Mouse (Mus musculus) olfactory bulb, adult 2 months (tissue): ENCODE results near the gene Myl12a.

ENCODE experiments used
- CTCF ChIP-seq: fragments of 200-500 bp; IDR thresholded peaks from 2 replicates; pipeline ENCODE4 v1.5.1; 2012; ENCODE audit warnings: low read depth, mild to moderate bottlenecking, low read length, moderate library complexity; ENCODE audit not compliant: insufficient read depth
- POLR2A ChIP-seq: fragments of 200-500 bp; IDR thresholded peaks from 2 replicates; pipeline ENCODE4 v1.6.1; 2012; ENCODE audit warnings: mild to moderate bottlenecking, low read depth, low read length, moderate library complexity; ENCODE audit not compliant: insufficient read depth

GRCm38 (mm10) chr17:70965281-70965680 is 37.4 kb downstream of the Myl12a start:
- TF ChIP-seq CTCF (no peak), POLR2A (no peak)
